Mouse (Mus musculus) CD8-positive naive resting alpha-beta T cell, adult 2 months (primary cell): ENCODE measurements around the gene Chit1.

ENCODE experiments used
- DNase-seq, 2 experiments: peaks; one replicate each; pipeline ENCODE4 v3.0.0; 2022; ENCODE audit warnings: low read depth in 2 of 2, low spot score in 2 of 2

Chit1 gene

GRCm38 (mm10) chr1:134097956-134098725 is 12.9 kb upstream of the Chit1 start:
- no peak for DNase-seq

DNA sequence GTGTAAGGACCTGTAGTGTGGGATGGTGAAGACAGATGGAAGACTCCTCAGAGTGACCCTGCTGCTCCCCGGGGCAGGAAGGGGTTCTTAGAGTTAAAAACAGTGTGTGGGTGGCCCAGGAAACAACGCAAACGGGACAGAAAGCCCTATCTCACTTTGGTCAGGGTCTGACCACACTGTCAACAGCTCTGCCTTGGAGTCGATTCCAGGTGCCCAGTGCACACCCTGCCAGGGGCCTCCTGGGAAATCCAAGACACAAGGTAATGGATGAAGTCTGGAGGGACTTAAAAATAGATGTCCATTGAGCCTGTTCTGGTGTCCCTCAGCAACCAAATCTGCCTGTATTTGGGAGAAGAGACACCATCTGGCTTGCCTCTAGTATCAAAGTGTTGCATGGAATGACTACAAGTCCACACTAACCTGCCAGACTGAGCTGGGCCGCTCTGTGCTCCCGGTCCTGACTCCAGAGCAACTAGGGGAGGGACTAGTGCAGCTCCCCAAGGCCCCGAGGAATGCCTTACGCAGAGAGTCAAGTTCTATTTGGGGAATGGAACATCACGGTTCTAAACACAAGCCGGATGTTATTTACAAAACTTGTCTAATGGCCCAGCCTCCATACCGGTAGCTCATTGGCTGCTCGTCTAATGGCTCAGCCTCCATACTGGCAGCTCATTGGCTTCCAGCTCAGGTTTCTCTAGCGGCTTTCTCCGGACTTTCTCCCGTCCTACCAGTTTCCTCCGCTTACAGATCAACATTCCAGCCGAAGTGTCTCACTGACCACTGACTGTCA is 12.1 kb upstream of the Chit1 start:
- peak in 1 of 2 experiments; percentile 38 for DNase-seq

GRCm38 (mm10) chr1:134099516-134100235 is 11.4 kb upstream of the Chit1 start:
- no peak for DNase-seq

GRCm38 (mm10) chr1:134100401-134100800 is 10.6 kb upstream of the Chit1 start:
- DNase-seq = no peak

GRCm38 (mm10) chr1:134100928-134101327 is 10.1 kb upstream of the Chit1 start:
- DNase-seq = no peak

- DNase-seq = no peak
Observed at GRCm38 (mm10) chr1:134101593-134101992, 9.4 kb upstream of the Chit1 start.

- DNase-seq = no peak
Observed at GRCm38 (mm10) chr1:134103861-134104260, 7.2 kb upstream of the Chit1 start.

DNA sequence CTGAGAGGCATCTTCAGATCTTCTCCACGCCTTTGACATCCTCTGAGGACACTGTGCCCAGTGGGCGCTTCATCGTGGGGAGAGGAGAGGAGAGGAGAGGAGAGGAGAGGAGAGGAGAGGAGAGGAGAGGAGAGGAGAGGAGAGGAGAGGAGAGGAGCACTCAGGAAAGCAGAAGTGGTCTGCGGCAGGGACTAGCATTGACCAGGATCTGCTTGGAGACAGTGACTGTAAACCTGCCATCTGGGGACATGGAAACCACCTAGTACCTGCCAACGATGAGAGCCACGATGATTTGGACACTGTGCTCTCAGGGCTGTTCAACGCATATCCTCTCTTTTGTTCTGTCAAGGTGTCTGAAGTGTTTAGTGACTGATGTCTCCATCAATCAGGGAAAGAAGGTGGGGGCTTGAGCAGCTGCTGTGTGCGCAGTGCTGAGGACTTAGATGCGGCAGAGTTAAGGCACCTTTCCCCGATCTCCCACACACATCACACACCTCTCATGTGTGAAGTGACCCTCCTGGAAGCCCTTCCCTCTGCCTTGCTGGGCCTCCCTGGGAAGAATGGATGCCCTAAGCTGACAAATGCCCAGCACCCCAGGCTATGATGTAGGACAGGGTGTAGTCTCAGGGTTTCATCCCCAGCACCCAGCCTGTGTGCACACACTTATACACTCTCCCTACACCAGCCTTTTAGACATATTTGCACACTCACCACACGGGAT is 5.8 kb upstream of the Chit1 start:
- no peak for DNase-seq

GRCm38 (mm10) chr1:134105764-134106430 is 5.1 kb upstream of the Chit1 start:
- DNase-seq = no peak

GRCm38 (mm10) chr1:134106719-134107118 is 4.3 kb upstream of the Chit1 start:
- peak; percentile 66 to 71 for DNase-seq

DNA sequence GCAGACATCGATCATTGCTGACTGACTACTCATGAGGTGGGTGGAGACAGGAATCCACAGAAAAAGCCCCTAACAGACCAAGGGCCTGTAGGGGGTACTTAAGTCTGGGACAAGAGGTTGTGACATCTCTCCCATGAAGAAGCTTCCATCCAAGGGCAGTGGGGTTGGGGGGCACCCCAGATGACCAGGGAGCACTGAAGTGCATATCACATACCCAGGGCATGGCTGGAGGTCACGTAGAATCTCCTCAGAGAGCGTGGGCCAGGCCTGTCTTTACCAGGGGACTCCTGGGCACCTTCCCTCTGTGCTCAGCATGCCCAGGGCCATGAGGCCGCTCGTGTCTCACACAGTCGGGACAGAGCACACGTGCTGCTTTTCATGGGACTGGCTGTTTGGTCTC is 3.3 kb upstream of the Chit1 start:
- no peak for DNase-seq

DNA sequence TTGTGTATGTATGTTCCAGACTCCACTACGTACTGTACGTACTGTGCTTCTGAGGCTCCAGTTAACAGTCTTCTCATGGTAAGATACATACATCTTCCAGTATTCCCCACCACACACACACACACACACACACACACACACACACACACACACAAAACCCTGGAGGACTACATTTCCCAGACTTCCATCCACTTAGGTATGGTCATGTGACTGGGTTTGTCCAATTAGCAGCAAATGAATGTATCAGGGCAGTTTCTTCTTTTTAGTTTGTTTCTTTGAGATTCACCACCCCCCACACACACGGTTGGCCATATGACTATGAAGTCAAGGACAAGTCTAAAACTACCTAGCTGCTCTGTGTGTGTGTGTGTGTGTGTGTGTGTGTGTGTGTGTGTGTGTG is 1.0 kb upstream of the Chit1 start:
- DNase-seq = no peak

DNA sequence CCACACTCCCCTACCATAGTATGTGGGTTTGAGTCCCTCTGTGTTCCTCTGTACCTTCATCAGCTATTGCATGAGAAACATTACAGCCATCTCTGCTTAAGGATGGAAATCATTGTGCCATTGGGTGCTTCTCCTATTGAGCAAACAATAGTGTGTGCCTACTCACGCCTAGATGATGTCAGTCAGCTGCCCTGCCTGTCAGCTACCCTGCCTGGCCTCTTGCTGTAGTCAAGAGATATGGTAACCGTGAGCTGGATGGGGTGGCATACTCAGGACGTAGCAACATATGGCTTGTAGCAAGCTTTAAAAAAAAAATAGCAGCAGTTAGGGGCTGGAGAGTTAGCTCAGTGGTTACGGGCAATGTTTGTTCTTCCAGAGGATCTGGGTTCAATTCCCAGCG is 593 bp upstream of the Chit1 start:
- DNase-seq = no peak

GRCm38 (mm10) chr1:134113560-134113959 is 2.5 kb downstream of the Chit1 start:
- DNase-seq = no peak

DNA sequence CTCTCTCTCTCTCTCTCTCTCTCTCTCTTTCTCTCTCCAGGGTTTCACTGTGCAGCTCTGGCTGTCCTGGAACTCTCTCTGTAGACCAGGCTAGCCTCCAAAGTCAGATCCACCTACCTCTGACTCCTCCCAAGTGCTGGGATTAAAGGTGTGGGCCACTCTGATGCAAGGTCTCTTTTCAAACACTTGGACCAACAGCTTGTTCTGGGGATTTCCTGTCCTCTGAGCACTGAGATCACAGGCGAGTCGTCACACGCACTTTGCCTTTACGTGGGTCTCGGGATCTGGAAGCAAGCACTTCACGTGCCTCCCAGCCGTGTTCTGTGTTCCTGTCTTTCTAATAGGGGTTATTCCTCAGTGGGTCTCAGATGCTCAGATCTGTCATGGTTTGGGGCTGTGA is 3.0 kb downstream of the Chit1 start:
- DNase-seq = no peak

DNA sequence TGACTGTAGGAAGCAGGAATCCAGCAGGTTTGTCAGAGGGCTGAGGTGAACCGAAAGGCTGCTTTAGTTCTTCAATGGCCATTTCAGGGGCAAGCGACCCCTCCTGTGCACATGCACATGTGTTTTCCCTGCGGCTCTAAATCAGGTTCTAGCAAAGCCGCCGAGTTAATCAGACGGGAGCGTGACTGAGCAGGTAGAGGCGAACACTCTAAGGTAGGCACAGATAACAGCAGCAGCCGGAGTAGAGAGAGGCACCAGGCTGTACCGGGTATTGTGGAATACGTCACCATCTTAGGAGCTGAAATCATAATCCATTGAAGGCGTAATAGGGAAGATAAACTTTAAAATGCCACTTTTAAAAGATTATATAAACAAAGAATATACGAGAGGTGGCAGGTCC is 3.7 kb downstream of the Chit1 start:
- DNase-seq = no peak

DNA sequence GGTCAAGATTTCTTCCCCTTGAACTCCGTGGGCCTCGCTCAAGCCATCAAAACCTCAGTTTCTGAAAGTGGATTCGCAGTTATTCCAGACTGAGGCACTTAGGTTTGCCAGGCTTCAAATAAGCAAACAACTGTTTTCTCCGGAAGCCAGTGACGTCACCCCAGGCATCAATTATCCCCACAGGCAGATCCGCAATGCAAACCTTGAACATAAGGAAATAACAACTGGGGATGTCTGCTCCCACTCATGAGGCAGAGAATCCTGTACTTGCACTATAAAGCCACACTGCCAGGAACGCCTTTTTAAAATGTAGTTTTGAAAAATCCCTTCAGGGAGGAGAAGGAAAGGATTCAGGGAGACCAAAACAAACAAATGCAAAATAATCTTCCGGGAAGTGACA is 4.4 kb downstream of the Chit1 start:
- no peak for DNase-seq

DNA sequence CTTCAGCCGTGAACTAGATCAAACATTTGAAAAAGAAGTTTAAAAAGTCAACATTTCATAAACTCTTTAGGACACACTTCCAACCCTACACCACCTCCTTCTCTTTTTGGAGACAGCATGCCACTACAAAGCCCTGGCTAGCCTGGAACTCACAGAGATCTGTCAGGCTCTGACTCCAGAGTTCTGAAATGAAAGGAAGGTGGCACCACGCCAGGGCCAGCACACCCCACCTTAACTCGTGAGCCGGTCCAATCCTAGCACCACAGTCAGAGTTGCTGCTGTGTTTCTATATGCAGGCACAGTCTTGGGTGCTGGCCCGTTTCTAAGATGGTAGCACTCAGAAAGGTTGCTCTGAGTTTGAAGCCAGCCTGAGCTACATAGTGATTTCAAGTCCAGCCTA is 6.1 kb downstream of the Chit1 start:
- no peak for DNase-seq

- DNase-seq = peak; percentile 50 to 71
Observed at GRCm38 (mm10) chr1:134120179-134120578, 9.1 kb downstream of the Chit1 start.

GRCm38 (mm10) chr1:134122195-134122594 is 11.2 kb downstream of the Chit1 start:
- peak in 1 of 2 experiments; percentile 24 for DNase-seq

GRCm38 (mm10) chr1:134133316-134133715 is 22.3 kb downstream of the Chit1 start:
- no peak for DNase-seq
